Mouse (Mus musculus): ENCODE measurements around the gene Scn3a. TPM values are rescaled to one million over a fixed set of nuclear protein-coding genes. Genes with fewer than 3 reads are reported as not detected.

The Scn3a gene
- polyA plus RNA-seq, 1 experiment: 1.1 TPM

Other genes starting within 250 kb of the Scn3a start
- not detected in 2 replicates for gene Slc38a11, start 203.6 kb downstream of the Scn3a start, polyA plus RNA-seq (2012; ENCODE audit: insufficient read depth, insufficient read length, missing spikeins)
- gene Scn2a, start 53.1 kb upstream of the Scn3a start, polyA plus RNA-seq (2012; ENCODE audit: insufficient read depth, insufficient read length, missing spikeins): 0.21 and 0.63 TPM in 2 replicates

All from brown adipose tissue, adult 24 weeks (tissue).